In genomic region chr15:9748359-9749102, GRCm38 (mm10) we compare ENCODE assay signal across 8 mouse cellular contexts. TPM values are rescaled to one million over a fixed set of nuclear protein-coding genes. Genes with fewer than 3 reads are reported as not detected.
DNase-seq lines count a peak whose midpoint lies in the region; ATAC-seq and TF ChIP-seq lines count a peak whose summit lies in the region.

Spef2 (minus strand) TSS chr15:9748868.

- H3K27ac ChIP-seq in intestine, postnatal 0 days (ENCODE audit: low read depth, low read length), result no peak within 1 kb of the TSS

- no peaks in the 10 kb centered on the region for H3K27me3 ChIP-seq in intestine, postnatal 0 days (replicated peaks; ENCODE audit: control insufficient read depth, insufficient read depth, low read length)

- TF ChIP-seq CTCF in intestine, postnatal 0 days (IDR thresholded peaks at IDR 0.05; ENCODE audit: low read depth), result peak; percentile 47

- peak; percentile 82 for DNase-seq in adrenal gland, postnatal 10 days
- DNase-seq in embryo, embryonic 11 days, result peak; percentile 85
- peak; percentile 97 for DNase-seq in heart, adult 11 months
- peak; percentile 49 to 60 for DNase-seq in left cerebral cortex, postnatal 25 days (ENCODE audit: low spot score in 2 of 2)
- DNase-seq in right cerebral cortex, postnatal 36 days (ENCODE audit: low spot score in 2 of 2), result peak; percentile 22 to 46
- peak; percentile 47 for DNase-seq in yolk sac, embryonic 10.5 days (ENCODE audit: low spot score)

- peak within 1 kb of the TSS; percentile 30 for H3K4me2 ChIP-seq in intestine, postnatal 0 days (replicated peaks; ENCODE audit: low read depth)

- WGBS in intestine, postnatal 0 days, result 25% methylated on average over 16 of the region's 16 CpGs

- H3K9me3 ChIP-seq in intestine, postnatal 0 days (ENCODE audit: control insufficient read depth), result no peaks in the 10 kb centered on the region

- H3K4me1 ChIP-seq in intestine, postnatal 0 days (replicated peaks; ENCODE audit: control insufficient read depth, insufficient read depth, low read length), result no peaks in the 10 kb centered on the region

- intact Hi-C loops in left cerebral cortex, postnatal 25 days (cut with DNase I), result no loop called here

- no peak for ATAC-seq in intestine, postnatal 0 days
- peak; percentile 100 for ATAC-seq in megakaryocyte-erythroid progenitor cell, adult 5-6 weeks (replicated peaks; ENCODE audit: low FRiP score, low TSS enrichment, poor library complexity, severe bottlenecking)

- no peak within 1 kb of the TSS for H3K9ac ChIP-seq in intestine, postnatal 0 days (ENCODE audit: low read depth, low read length)

- H3K4me3 ChIP-seq in intestine, postnatal 0 days (ENCODE audit: low read depth, low read length), result no peak within 1 kb of the TSS

- no peaks in the 10 kb centered on the region for H3K36me3 ChIP-seq in intestine, postnatal 0 days (ENCODE audit: control insufficient read depth, insufficient read depth)

RNA-seq across cellular contexts. Expression of gene Spef2, which starts in this region (rescaled TPM):
- total RNA-seq in adrenal gland, postnatal 10 days (2021), result under 1 TPM; 0.30 to 0.76 TPM
- polyA plus RNA-seq in intestine, postnatal 0 days (2015; fragmentation: Nextera tagmentation; extraction: Ambion mirVana), result 0.04 and 0.05 TPM in 2 replicates
- under 1 TPM; 0.48 to 0.50 TPM for total RNA-seq in left cerebral cortex, postnatal 25 days (2021)
- total RNA-seq in megakaryocyte-erythroid progenitor cell, adult 5-6 weeks (2014; fragmentation: Nextera tagmentation), result 0.66 TPM in 1 of 2 replicates, not detected in the other
- total RNA-seq in megakaryocyte-erythroid progenitor cell, adult 5-6 weeks (2017), result 0.69 and 0.99 TPM in 2 replicates

Comparison
In these comparisons a context has a peak if more than half of its experiments do, and no peak if none do; other contexts are left out.
1. Peak in DNase-seq in adrenal gland, postnatal 10 days; RNA of the gene not detected or under 1 TPM.
2. Peak in DNase-seq in left cerebral cortex, postnatal 25 days; RNA of the gene not detected or under 1 TPM.
3. Peak in ATAC-seq in megakaryocyte-erythroid progenitor cell, adult 5-6 weeks; RNA of the gene not detected or under 1 TPM.
4. DNase-seq: peak in every context shown above with its lines; median percentile 97 in heart, adult 11 months; 85 in embryo, embryonic 11 days; 82 in adrenal gland, postnatal 10 days; 54 in left cerebral cortex, postnatal 25 days; 47 in yolk sac, embryonic 10.5 days; 34 in right cerebral cortex, postnatal 36 days.